Mouse (Mus musculus) E14TG2a.4 (cell line): ENCODE data around the gene Cfap58.

Experiments
- CTCF ChIP-seq: conservative IDR thresholded peaks from 2 replicates; pipeline ENCODE4 v1.5.1; 2014; ENCODE audit warnings: low read length
- NANOG ChIP-seq: IDR thresholded peaks from 2 replicates; pipeline ENCODE4 v1.6.1; 2014; ENCODE audit warnings: borderline replicate concordance, low read length, mixed read lengths
- POU5F1 ChIP-seq: IDR thresholded peaks from 2 replicates; pipeline ENCODE4 v1.6.1; 2014; ENCODE audit warnings: low read length, borderline replicate concordance

- TF ChIP-seq CTCF (no peak), POU5F1 (no peak), NANOG (no peak)
Measured at GRCm38 (mm10) chr19:47968993-47969659, 31.7 kb downstream of the Cfap58 start.
